Mouse (Mus musculus) midbrain, postnatal 0 days (tissue): ENCODE measurements around the gene Cars2. TPM values are rescaled to one million over a fixed set of nuclear protein-coding genes. Genes with fewer than 3 reads are reported as not detected.

Experiments
- ATAC-seq: fragments of 200-750 bp; cut with Nextera tagmentation; 2 replicates; pipeline ENCODE4 v1.8.0; 2017; ENCODE audit warnings: moderate number of reproducible peaks, mild to moderate bottlenecking, moderate TSS enrichment, moderate library complexity; ENCODE audit not compliant: low FRiP score
- DNase-seq: peaks from one replicate; pipeline ENCODE4 v3.0.0-alpha.2; 2015; ENCODE audit warnings: low spot score
- H3K27ac ChIP-seq: fragments of 300-500 bp; sonication (generic); 2 replicates; pipeline ENCODE4 v1.5.1; 2014; ENCODE audit warnings: low read depth, mild to moderate bottlenecking, low read length, mixed read lengths
- H3K27me3 ChIP-seq: fragments of 300-500 bp; sonication (generic); 2 replicates; pipeline ENCODE4 v1.6.1; 2014; ENCODE audit warnings: low read length, control low read depth, mixed read lengths; ENCODE audit not compliant: insufficient read depth
- H3K36me3 ChIP-seq: fragments of 300-500 bp; sonication (generic); 2 replicates; pipeline ENCODE4 v1.6.1; 2014; ENCODE audit warnings: low read length, control low read depth, mixed read lengths; ENCODE audit not compliant: insufficient read depth
- H3K4me1 ChIP-seq: fragments of 300-500 bp; sonication (generic); 2 replicates; pipeline ENCODE4 v1.6.1; 2014; ENCODE audit warnings: mild to moderate bottlenecking, control low read depth, antibody characterized with exemption, low read length, mixed read lengths; ENCODE audit not compliant: insufficient read depth
- H3K4me2 ChIP-seq: fragments of 300-500 bp; sonication (generic); 2 replicates; pipeline ENCODE4 v1.6.1; 2014; ENCODE audit warnings: low read depth, mild to moderate bottlenecking, low read length, mixed read lengths; ENCODE audit not compliant: poor library complexity, severe bottlenecking
- H3K4me3 ChIP-seq: fragments of 300-500 bp; sonication (generic); 2 replicates; pipeline ENCODE4 v1.5.1; 2014; ENCODE audit warnings: low read depth, mild to moderate bottlenecking, low read length, moderate library complexity
- H3K9ac ChIP-seq: fragments of 300-500 bp; sonication (generic); replicated peaks from 2 replicates; pipeline ENCODE4 v1.6.1; 2014; ENCODE audit warnings: mild to moderate bottlenecking, low read length, moderate library complexity, mixed read lengths; ENCODE audit not compliant: poor library complexity, severe bottlenecking
- H3K9me3 ChIP-seq: fragments of 300-500 bp; sonication (generic); 2 replicates; pipeline ENCODE4 v1.6.1; 2016; ENCODE audit warnings: low read length, control low read depth
- CTCF ChIP-seq: IDR thresholded peaks from 2 replicates; pipeline ENCODE4 v1.5.1; 2016; ENCODE audit warnings: antibody characterized with exemption, mild to moderate bottlenecking
- WGBS: fragments of 180-500 bp; shearing (Covaris S2); extraction: QIAGEN DNeasy Blood & Tissue Kit; methylation state at CpG from one replicate; pipeline ENCODE4 v1.1.7; 2014; 5-methylcytosine and 5-hydroxymethylcytosine counted together
- polyA plus RNA-seq: library from polyadenylated mRNA; unstranded; fragments of >200 nt; fragmentation: Nextera tagmentation; extraction: Ambion mirVana; gene quantifications from 2 replicates; pipeline ENCODE4 v1.2.1, GENCODE M21; 2015
- total RNA-seq: library from RNA; depleted of rRNA; stranded (reverse); fragments of >200 nt; gene quantifications from 2 replicates; pipeline ENCODE4 v1.2.3, GENCODE M21; 2014

Gene Cars2
- total and polyA plus RNA-seq, 2 experiments from 2014 or later: 19.5 to 35.5 TPM

- H3K9me3 ChIP-seq: no peaks in the 10 kb centered on the region
- H3K9ac ChIP-seq: no peak overlapping the region
- H3K4me1 ChIP-seq: no peaks in the 10 kb centered on the region
- 98% methylated on average over 5 of the region's 5 CpGs for WGBS
- DNase-seq (no peak), ATAC-seq (no peak)
- TF ChIP-seq CTCF: no peak
- no peaks in the 10 kb centered on the region for H3K27me3 ChIP-seq
- H3K4me3 ChIP-seq: no peak overlapping the region
- no peak overlapping the region for H3K27ac ChIP-seq
- peaks cover 82% of the 10 kb centered on the region for H3K36me3 ChIP-seq
- H3K4me2 ChIP-seq: no peak overlapping the region
Measured at GRCm38 (mm10) chr8:11513247-11513646, 37.3 kb downstream of the Cars2 start.

GRCm38 (mm10) chr8:11512711-11513110 is 37.9 kb downstream of the Cars2 start:
- Histone ChIP-seq H3K9ac (no peak overlapping the region), H3K27me3 (no peaks in the 10 kb centered on the region), H3K4me3 (no peak overlapping the region), H3K36me3 (peaks cover 80% of the 10 kb centered on the region), H3K4me2 (no peak overlapping the region), H3K4me1 (no peaks in the 10 kb centered on the region), H3K9me3 (no peaks in the 10 kb centered on the region), H3K27ac (no peak overlapping the region)
- 90% methylated on average over 9 of the region's 9 CpGs for WGBS
- no peak for TF ChIP-seq CTCF
- ATAC-seq (no peak), DNase-seq (no peak)

GRCm38 (mm10) chr8:11510971-11511370 is 39.6 kb downstream of the Cars2 start:
- no peak overlapping the region for H3K4me2 ChIP-seq
- no peak overlapping the region for H3K27ac ChIP-seq
- DNase-seq (no peak), ATAC-seq (no peak)
- no peak overlapping the region for H3K9ac ChIP-seq
- H3K27me3 ChIP-seq: no peaks in the 10 kb centered on the region
- H3K4me1 ChIP-seq: no peaks in the 10 kb centered on the region
- no peak for TF ChIP-seq CTCF
- no peak overlapping the region for H3K4me3 ChIP-seq
- H3K36me3 ChIP-seq: peaks cover 83% of the 10 kb centered on the region
- 95% methylated on average over 5 of the region's 5 CpGs for WGBS
- no peaks in the 10 kb centered on the region for H3K9me3 ChIP-seq

- no peaks in the 10 kb centered on the region for H3K4me1 ChIP-seq
- no peak overlapping the region for H3K27ac ChIP-seq
- TF ChIP-seq CTCF: no peak
- H3K4me2 ChIP-seq: no peak overlapping the region
- no peak for ATAC-seq
- no peak overlapping the region for H3K9ac ChIP-seq
- no peaks in the 10 kb centered on the region for H3K9me3 ChIP-seq
- H3K4me3 ChIP-seq: no peak overlapping the region
- no peaks in the 10 kb centered on the region for H3K27me3 ChIP-seq
- no peak for DNase-seq
- WGBS: 79% methylated on average over 10 of the region's 10 CpGs
- peaks cover 87% of the 10 kb centered on the region for H3K36me3 ChIP-seq
Measured at GRCm38 (mm10) chr8:11508880-11509279, 41.7 kb downstream of the Cars2 start.

GRCm38 (mm10) chr8:11506802-11507201 is 43.8 kb downstream of the Cars2 start:
- no peak overlapping the region for H3K27ac ChIP-seq
- peak; percentile 63 for TF ChIP-seq CTCF
- peaks cover 72% of the 10 kb centered on the region for H3K36me3 ChIP-seq
- H3K4me3 ChIP-seq: no peak overlapping the region
- no peaks in the 10 kb centered on the region for H3K27me3 ChIP-seq
- no peak overlapping the region for H3K4me2 ChIP-seq
- DNase-seq (peak; percentile 21), ATAC-seq (no peak)
- no peak overlapping the region for H3K9ac ChIP-seq
- WGBS: 77% methylated on average over 6 of the region's 6 CpGs
- no peaks in the 10 kb centered on the region for H3K9me3 ChIP-seq
- no peaks in the 10 kb centered on the region for H3K4me1 ChIP-seq

- ATAC-seq: no peak
- H3K36me3 ChIP-seq: peaks cover 67% of the 10 kb centered on the region
Measured at GRCm38 (mm10) chr8:11506074-11506473, 44.5 kb downstream of the Cars2 start.

More at GRCm38 (mm10) chr8:11506074-11506473, 44.5 kb downstream of the Cars2 start:
- H3K9me3 ChIP-seq: no peaks in the 10 kb centered on the region
- TF ChIP-seq CTCF: no peak
- no peak overlapping the region for H3K4me3 ChIP-seq
- H3K4me1 ChIP-seq: no peaks in the 10 kb centered on the region
- no peak overlapping the region for H3K4me2 ChIP-seq
- H3K27ac ChIP-seq: no peak overlapping the region
- DNase-seq: no peak
- H3K9ac ChIP-seq: no peak overlapping the region
- no peaks in the 10 kb centered on the region for H3K27me3 ChIP-seq
- 88% methylated on average over 14 of the region's 14 CpGs for WGBS
